Mouse (Mus musculus): Measurements from ENCODE around the gene Nckap1l. TPM values are rescaled to one million over a fixed set of nuclear protein-coding genes. Genes with fewer than 3 reads are reported as not detected.
A peak's percentile ranks its signal among the peaks of the same experiment; 100 is the strongest.
"Not testable (repeated sequence)": the region's sequence is repeated elsewhere in the genome, so short reads cannot be mapped to it uniquely, and the experiment has no call there.

The Nckap1l gene
- total RNA-seq (2018; cell fraction: chromatin; rRNA removed): 1,000 to 10,000 TPM in 12 of 26 experiments, 100 to 1,000 TPM in 14; 735 to 2,155 (median 938) TPM
- 100 to 1,000 TPM; 243 to 406 (median 320) TPM for total RNA-seq (2018; cell fraction: cytosol; rRNA removed)
- 1,000 to 10,000 TPM in 1 of 26 experiments, 100 to 1,000 TPM in 25; 403 to 1,047 (median 492) TPM for total RNA-seq (2018; cell fraction: nucleus; rRNA removed)
- polyA plus RNA-seq (2018): 290 to 353 TPM (median 316 TPM) in 3 replicates

DNA sequence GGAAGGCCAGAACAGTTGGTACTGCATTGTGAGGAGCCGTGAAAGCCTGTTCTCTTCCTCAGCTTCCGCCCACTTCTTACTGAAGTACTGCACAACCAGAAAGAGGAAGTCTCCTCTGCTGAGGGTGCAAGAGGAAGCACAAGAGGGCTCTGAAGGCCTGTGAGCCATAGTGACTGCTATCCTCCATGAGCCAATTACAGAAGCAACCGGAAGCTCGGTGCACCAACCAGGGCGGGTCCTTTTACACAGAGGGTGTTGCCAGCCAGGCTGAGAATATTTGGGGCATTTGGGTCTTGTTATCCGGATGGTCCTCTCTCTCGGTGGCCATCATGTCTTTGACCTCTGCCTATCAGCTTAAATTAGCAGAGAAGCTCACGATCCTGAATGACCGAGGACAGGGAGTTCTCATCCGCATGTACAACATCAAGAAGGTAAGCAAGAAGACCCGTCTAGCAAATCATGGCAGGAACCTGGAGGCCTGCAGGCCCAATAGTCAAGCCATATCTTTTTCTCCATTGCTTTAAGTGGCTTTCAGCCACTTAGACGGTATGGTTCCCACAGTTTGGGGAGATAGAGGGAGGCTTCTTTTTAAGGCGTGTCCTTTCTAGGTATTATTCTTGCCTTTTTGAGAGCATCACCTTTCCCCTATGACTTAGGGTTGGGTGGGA is at the start of gene Nckap1l:
Gene Nckap1l (plus strand): TSS at position 244 of the 668 bp plus-strand sequence.
- WGBS (ENCODE audit: missing documents): 1% methylated on average over 13 of the region's 13 CpGs
- peaks cover 51% of the 10 kb centered on the region for H3K79me2 ChIP-seq (ENCODE audit: inconsistent target)
- H3K27ac ChIP-seq: peak within 1 kb of the TSS; percentile 85
- peaks cover 29% of the 10 kb centered on the region; the same call in 1 of the 2 replicates for H3K36me3 ChIP-seq (ENCODE audit: inconsistent target)
- H3K4me3 ChIP-seq (ENCODE audit: inconsistent target): peak within 1 kb of the TSS; percentile 75

DNA sequence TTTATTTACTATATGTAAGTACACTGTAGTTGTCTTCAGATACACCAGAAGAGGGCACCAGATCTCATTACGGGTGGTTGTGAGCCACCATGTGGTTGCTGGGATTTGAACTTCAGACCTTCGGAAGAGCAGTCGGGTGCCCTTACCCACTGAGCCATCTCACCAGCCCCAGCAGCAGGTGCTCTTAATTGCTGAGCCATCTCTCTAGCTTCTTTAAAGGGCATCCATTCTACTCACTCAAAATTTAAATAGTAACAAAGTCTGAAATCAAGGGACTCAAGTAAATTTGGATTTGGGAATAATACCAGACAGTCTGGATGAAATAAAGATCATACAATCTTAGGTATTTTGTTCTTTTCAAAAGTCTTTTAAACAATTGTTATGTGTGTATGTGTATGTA is 48.0 kb upstream of the Nckap1l start:
- not testable (repeated sequence) for H3K4me3 ChIP-seq (ENCODE audit: inconsistent target); H3K27ac ChIP-seq; H3K36me3 ChIP-seq (ENCODE audit: inconsistent target); H3K79me2 ChIP-seq (ENCODE audit: inconsistent target)
- 100% methylated on average over 1 of the region's 3 CpGs for WGBS (ENCODE audit: missing documents)

GRCm38 (mm10) chr15:103427017-103427416 is 26.6 kb upstream of the Nckap1l start:
- H3K79me2 ChIP-seq (ENCODE audit: inconsistent target): no peaks in the 10 kb centered on the region
- 10% methylated on average over 2 of the region's 2 CpGs for WGBS (ENCODE audit: missing documents)
- H3K4me3 ChIP-seq (ENCODE audit: inconsistent target): no peak overlapping the region
- no peak overlapping the region for H3K27ac ChIP-seq
- H3K36me3 ChIP-seq (ENCODE audit: inconsistent target): no peaks in the 10 kb centered on the region

DNA sequence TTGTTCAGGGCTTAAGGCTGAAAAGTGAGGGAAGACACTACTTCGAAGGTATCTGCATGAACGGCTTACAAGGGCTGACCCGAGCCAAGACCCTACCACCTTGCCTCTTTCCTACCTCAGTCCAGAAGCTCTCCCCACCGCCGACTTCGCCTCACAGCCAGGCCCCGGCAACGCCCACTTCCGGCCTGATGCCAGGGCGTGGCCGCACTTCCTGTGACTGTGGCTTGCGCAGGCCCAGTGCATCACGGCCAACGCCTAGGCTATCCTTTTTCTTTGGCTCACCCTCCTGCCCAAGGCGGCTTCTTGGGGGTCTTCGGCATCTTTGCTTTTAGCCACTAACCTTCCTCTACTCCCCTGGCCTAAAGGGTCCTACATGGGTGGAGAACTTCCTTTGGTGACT is 23.4 kb upstream of the Nckap1l start, which contains the start of gene Gtsf1:
Gene Gtsf1 (minus strand): TSS at position 230 of the 400 bp plus-strand sequence.
- Histone ChIP-seq H3K27ac (no peak within 1 kb of the TSS), H3K79me2 (ENCODE audit: inconsistent target) (no peaks in the 10 kb centered on the region), H3K4me3 (ENCODE audit: inconsistent target) (no peak within 1 kb of the TSS), H3K36me3 (ENCODE audit: inconsistent target) (no peaks in the 10 kb centered on the region)
- 88% methylated on average over 14 of the region's 16 CpGs for WGBS (ENCODE audit: missing documents)

GRCm38 (mm10) chr15:103445966-103446365 is 7.6 kb upstream of the Nckap1l start:
- not testable (repeated sequence) for H3K4me3 ChIP-seq (ENCODE audit: inconsistent target); H3K27ac ChIP-seq; H3K36me3 ChIP-seq (ENCODE audit: inconsistent target); H3K79me2 ChIP-seq (ENCODE audit: inconsistent target)
- WGBS (ENCODE audit: missing documents): 100% methylated on average over 3 of the region's 4 CpGs

GRCm38 (mm10) chr15:103448369-103448768 is 5.2 kb upstream of the Nckap1l start, which contains the start of gene Gtsf2:
Gene Gtsf2, minus strand, starts transcription at chr15:103448469.
- no peak within 1 kb of the TSS for H3K27ac ChIP-seq
- 82% methylated on average over 3 of the region's 3 CpGs for WGBS (ENCODE audit: missing documents)

DNA sequence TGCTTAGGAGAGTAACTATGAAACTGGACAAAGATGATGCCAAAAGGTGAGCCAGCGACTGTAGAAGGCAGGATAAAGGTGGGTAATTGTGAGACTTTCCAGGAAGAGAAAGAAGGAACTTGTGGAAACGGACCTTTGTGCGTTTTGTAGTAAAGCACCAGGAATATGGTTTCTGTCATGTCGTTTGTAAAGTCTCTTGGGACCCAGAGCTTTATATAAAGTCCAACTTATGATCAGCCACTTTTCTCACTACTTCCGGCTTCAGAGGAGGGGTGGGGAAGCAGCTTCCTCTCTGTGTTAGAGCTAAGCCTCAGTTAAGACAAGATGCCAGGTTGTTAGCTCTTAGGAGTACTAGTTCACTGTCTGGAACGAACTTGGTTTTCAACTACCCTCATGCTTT is 855 bp downstream of the Nckap1l start:
- Histone ChIP-seq H3K79me2 (ENCODE audit: inconsistent target) (peaks cover 59% of the 10 kb centered on the region), H3K27ac (peak overlapping the region; percentile 85), H3K36me3 (ENCODE audit: inconsistent target) (peaks cover 37% of the 10 kb centered on the region; the same call in 1 of the 2 replicates), H3K4me3 (ENCODE audit: inconsistent target) (peak overlapping the region; percentile 75)
- WGBS (ENCODE audit: missing documents): 8% methylated on average over 6 of the region's 6 CpGs

More at GRCm38 (mm10) chr15:103448369-103448768, 5.2 kb upstream of the Nckap1l start, which contains the start of gene Gtsf2:
- no peak within 1 kb of the TSS for H3K4me3 ChIP-seq (ENCODE audit: inconsistent target)
- no peaks in the 10 kb centered on the region for H3K36me3 ChIP-seq (ENCODE audit: inconsistent target)
- no peaks in the 10 kb centered on the region for H3K79me2 ChIP-seq (ENCODE audit: inconsistent target)

DNA sequence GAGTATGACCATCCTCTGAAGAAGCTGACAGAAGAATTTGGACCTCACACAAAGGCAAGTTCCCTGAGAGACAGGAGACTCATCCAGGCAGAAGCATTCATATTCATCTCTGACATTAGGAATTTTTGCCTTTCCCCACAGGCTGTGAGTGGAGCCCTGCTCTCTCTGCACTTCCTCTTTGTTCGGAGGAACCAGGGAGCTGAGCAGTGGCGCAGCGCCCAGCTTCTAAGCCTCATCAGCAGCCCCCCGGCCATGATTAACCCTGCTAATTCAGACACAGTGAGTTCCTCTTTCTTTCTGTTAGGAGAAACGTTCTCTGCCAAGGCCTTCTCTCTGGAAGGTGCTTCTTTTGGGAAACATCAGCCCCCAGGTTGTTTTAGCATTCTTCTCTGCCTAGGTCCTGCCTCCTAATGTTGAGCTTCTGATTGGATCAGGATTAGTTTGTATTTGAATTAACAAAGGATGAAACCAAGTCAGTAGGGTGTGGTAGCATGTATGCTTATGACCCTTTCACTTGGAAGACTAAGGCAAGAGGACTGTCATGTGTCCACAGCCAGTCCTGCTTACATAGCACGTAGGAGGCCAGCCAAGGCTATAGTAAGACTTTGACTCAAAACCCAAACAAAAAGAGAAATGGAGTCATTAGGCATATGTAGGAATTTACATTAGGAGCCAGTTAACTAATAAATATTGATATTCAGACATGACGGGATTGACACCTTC is 9.1 kb downstream of the Nckap1l start:
- H3K36me3 ChIP-seq (ENCODE audit: inconsistent target): peaks cover 78% of the 10 kb centered on the region
- peak overlapping the region; percentile 70 for H3K27ac ChIP-seq
- 23% methylated on average over 7 of the region's 7 CpGs for WGBS (ENCODE audit: missing documents)
- peaks cover 80% of the 10 kb centered on the region for H3K79me2 ChIP-seq (ENCODE audit: inconsistent target)
- H3K4me3 ChIP-seq (ENCODE audit: inconsistent target): no peak overlapping the region

- WGBS (ENCODE audit: missing documents): 53% methylated on average over 6 of the region's 7 CpGs
- peak overlapping the region; percentile 8; the same call in 1 of the 2 replicates for H3K27ac ChIP-seq
- peaks cover 84% of the 10 kb centered on the region for H3K36me3 ChIP-seq (ENCODE audit: inconsistent target)
- no peak overlapping the region for H3K4me3 ChIP-seq (ENCODE audit: inconsistent target)
- peaks cover 61% of the 10 kb centered on the region for H3K79me2 ChIP-seq (ENCODE audit: inconsistent target)
These were observed 18.0 kb downstream of the Nckap1l start for GRCm38 (mm10) chr15:103471488-103472194.

- Histone ChIP-seq H3K27ac (no peak overlapping the region), H3K4me3 (ENCODE audit: inconsistent target) (no peak overlapping the region), H3K79me2 (ENCODE audit: inconsistent target) (peaks cover 54% of the 10 kb centered on the region), H3K36me3 (ENCODE audit: inconsistent target) (peaks cover 77% of the 10 kb centered on the region)
- WGBS (ENCODE audit: missing documents): 92% methylated on average over 2 of the region's 3 CpGs
These were observed 18.7 kb downstream of the Nckap1l start for GRCm38 (mm10) chr15:103472265-103472664.

DNA sequence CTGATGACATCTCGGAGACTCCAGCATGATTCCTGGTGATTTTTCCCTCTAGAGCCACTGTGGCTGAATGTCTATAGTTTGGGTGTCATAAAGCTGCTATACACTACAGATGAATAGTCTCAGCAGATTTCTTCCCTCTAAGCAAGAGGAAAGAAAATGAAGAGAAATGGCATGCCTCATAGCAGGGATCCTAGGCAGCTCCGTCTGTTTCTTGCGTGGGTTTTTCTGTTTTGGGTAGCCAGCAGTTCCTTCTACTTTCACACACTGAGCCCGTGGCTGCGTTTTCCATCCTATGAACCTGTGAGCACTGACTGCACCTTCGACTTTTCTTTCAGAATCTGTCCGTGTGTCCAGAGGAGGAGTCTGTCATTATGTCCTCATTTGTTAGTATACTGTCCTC is 19.6 kb downstream of the Nckap1l start:
- H3K79me2 ChIP-seq (ENCODE audit: inconsistent target): peaks cover 45% of the 10 kb centered on the region
- 98% methylated on average over 7 of the region's 7 CpGs for WGBS (ENCODE audit: missing documents)
- H3K4me3 ChIP-seq (ENCODE audit: inconsistent target): no peak overlapping the region
- no peak overlapping the region for H3K27ac ChIP-seq
- H3K36me3 ChIP-seq (ENCODE audit: inconsistent target): peaks cover 76% of the 10 kb centered on the region

DNA sequence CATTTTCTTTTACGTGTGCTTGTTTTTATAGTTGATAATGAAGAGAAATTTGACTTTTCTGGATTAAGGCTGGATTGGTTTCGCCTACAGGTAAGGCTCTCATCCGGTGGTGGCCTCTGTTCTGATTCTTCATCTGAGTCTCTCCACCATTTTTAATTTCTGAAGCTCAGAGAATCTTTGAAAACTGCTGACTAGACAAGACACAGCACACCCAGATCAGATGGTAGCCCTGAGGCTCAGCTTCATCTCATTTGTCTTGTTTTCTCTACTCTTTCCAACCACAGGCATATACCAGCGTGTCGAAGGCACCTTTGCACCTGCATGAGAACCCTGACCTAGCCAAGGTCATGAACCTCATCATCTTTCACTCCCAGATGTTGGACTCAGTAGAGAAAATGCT is 20.2 kb downstream of the Nckap1l start:
- peaks cover 77% of the 10 kb centered on the region for H3K36me3 ChIP-seq (ENCODE audit: inconsistent target)

GRCm38 (mm10) chr15:103479080-103479606 is 25.5 kb downstream of the Nckap1l start:
- peaks cover 88% of the 10 kb centered on the region for H3K36me3 ChIP-seq (ENCODE audit: inconsistent target)
- WGBS (ENCODE audit: missing documents): 100% methylated on average over 1 of the region's 1 CpGs
- no peak overlapping the region for H3K27ac ChIP-seq
- no peak overlapping the region for H3K4me3 ChIP-seq (ENCODE audit: inconsistent target)
- peaks cover 23% of the 10 kb centered on the region; the same call in 1 of the 2 replicates for H3K79me2 ChIP-seq (ENCODE audit: inconsistent target)

More for the DNA sequence above, 20.2 kb downstream of the Nckap1l start:
- 93% methylated on average over 5 of the region's 5 CpGs for WGBS (ENCODE audit: missing documents)
- Histone ChIP-seq H3K79me2 (ENCODE audit: inconsistent target) (peaks cover 42% of the 10 kb centered on the region; the same call in 1 of the 2 replicates), H3K4me3 (ENCODE audit: inconsistent target) (no peak overlapping the region), H3K27ac (no peak overlapping the region)

DNA sequence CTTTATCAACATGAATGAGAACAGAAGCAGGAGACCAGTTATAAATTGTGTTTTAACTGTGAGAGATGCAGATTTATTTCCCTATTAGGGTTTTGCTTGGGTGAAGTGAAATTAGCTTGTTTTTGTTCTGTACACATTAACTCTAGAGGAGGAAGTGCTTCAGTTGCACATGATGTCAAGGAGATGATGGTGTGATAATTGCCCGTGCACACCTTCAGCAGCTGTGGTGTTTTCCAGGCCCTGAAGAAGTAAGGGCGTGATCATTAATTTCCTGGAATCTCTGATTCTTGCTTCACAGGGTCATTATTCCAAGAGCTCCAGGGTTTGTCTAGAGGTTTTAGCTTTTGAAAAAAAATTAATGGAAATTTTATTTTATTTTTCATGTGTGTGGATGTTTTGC is 26.5 kb downstream of the Nckap1l start:
- no peak overlapping the region for H3K27ac ChIP-seq
- H3K36me3 ChIP-seq (ENCODE audit: inconsistent target): peaks cover 88% of the 10 kb centered on the region
- H3K4me3 ChIP-seq (ENCODE audit: inconsistent target): no peak overlapping the region
- peaks cover 28% of the 10 kb centered on the region; the same call in 1 of the 2 replicates for H3K79me2 ChIP-seq (ENCODE audit: inconsistent target)
- 70% methylated on average over 2 of the region's 2 CpGs for WGBS (ENCODE audit: missing documents)
